Mouse (Mus musculus) embryonic facial prominence, embryonic 15.5 days (tissue): ENCODE data around the gene Trim2. TPM values are rescaled to one million over a fixed set of nuclear protein-coding genes. Genes with fewer than 3 reads are reported as not detected.

Source experiments
- ATAC-seq: fragments of 200-750 bp; cut with Nextera tagmentation; 2 replicates; pipeline ENCODE4 v1.8.0; 2017; ENCODE audit warnings: low read depth, moderate TSS enrichment; ENCODE audit not compliant: insufficient number of reproducible peaks, low FRiP score, low TSS enrichment
- H3K27ac ChIP-seq: fragments of 300-500 bp; sonication (generic); replicated peaks from 2 replicates; pipeline ENCODE4 v1.5.1; 2015; ENCODE audit warnings: mild to moderate bottlenecking, inconsistent platforms
- H3K27me3 ChIP-seq: fragments of 300-500 bp; sonication (generic); 2 replicates; pipeline ENCODE4 v1.6.1; 2015; ENCODE audit warnings: inconsistent platforms
- H3K36me3 ChIP-seq: fragments of 300-500 bp; sonication (generic); 2 replicates; pipeline ENCODE4 v1.6.1; 2015; ENCODE audit warnings: mild to moderate bottlenecking, inconsistent platforms
- H3K4me1 ChIP-seq: fragments of 300-500 bp; sonication (generic); 2 replicates; pipeline ENCODE4 v1.6.1; 2015; ENCODE audit warnings: inconsistent platforms
- H3K4me2 ChIP-seq: fragments of 300-500 bp; sonication (generic); replicated peaks from 2 replicates; pipeline ENCODE4 v1.6.1; 2015; ENCODE audit warnings: mild to moderate bottlenecking, inconsistent platforms
- H3K4me3 ChIP-seq: fragments of 300-500 bp; sonication (generic); replicated peaks from 2 replicates; pipeline ENCODE4 v1.5.1; 2015; ENCODE audit warnings: mild to moderate bottlenecking, inconsistent platforms
- H3K9ac ChIP-seq: fragments of 300-500 bp; sonication (generic); 2 replicates; pipeline ENCODE4 v1.6.1; 2015; ENCODE audit warnings: inconsistent platforms
- H3K9me3 ChIP-seq: fragments of 300-500 bp; sonication (generic); replicated peaks from 2 replicates; pipeline ENCODE4 v1.6.1; 2016; ENCODE audit warnings: inconsistent platforms
- WGBS: fragments of 180-500 bp; shearing (Covaris S2); methylation state at CpG from one replicate; pipeline ENCODE4 v1.1.7; 2015; 5-methylcytosine and 5-hydroxymethylcytosine counted together
- polyA plus RNA-seq: library from polyadenylated mRNA; unstranded; fragments of >200 nt; fragmentation: Nextera tagmentation; extraction: Ambion mirVana; gene quantifications from 2 replicates; pipeline ENCODE4 v1.2.1, GENCODE M21; 2015

Gene Trim2
- polyA plus RNA-seq, 1 experiment from 2014 or later = 31.0 TPM

- no peak for ATAC-seq
- H3K9me3 ChIP-seq = no peaks in the 10 kb centered on the region
- H3K4me3 ChIP-seq = no peak overlapping the region
- H3K36me3 ChIP-seq = no peaks in the 10 kb centered on the region
- no peak overlapping the region for H3K4me2 ChIP-seq
- H3K27ac ChIP-seq = no peak overlapping the region
- no peak overlapping the region for H3K9ac ChIP-seq
- 34% methylated on average over 4 of the region's 4 CpGs for WGBS
- H3K4me1 ChIP-seq = 0 out of 2 replicates have a peak, but pooled peaks cover 3% of the 10 kb centered on the region
- H3K27me3 ChIP-seq = no peaks in the 10 kb centered on the region
Observed at GRCm38 (mm10) chr3:84157011-84157410, 149.7 kb downstream of the Trim2 start.

GRCm38 (mm10) chr3:84156105-84156504, 150.6 kb downstream of the Trim2 start:
- Histone ChIP-seq H3K27ac (peak overlapping the region; percentile 81), H3K4me1 (0 out of 2 replicates have a peak, but pooled peaks cover 3% of the 10 kb centered on the region), H3K27me3 (no peaks in the 10 kb centered on the region), H3K4me2 (peak overlapping the region; percentile 98), H3K9ac (no peak overlapping the region), H3K36me3 (no peaks in the 10 kb centered on the region), H3K4me3 (peak overlapping the region; percentile 65), H3K9me3 (no peaks in the 10 kb centered on the region)
- no peak for ATAC-seq
- 25% methylated on average over 6 of the region's 6 CpGs for WGBS

GRCm38 (mm10) chr3:84155558-84156006, 151.1 kb downstream of the Trim2 start, which contains the start of gene Mnd1:
Gene Mnd1 (minus strand): TSS chr3:84155786.
- peak; percentile 98 for ATAC-seq
- no peaks in the 10 kb centered on the region for H3K27me3 ChIP-seq
- H3K4me2 ChIP-seq = peak within 1 kb of the TSS; percentile 98
- peak within 1 kb of the TSS; percentile 57 for H3K9ac ChIP-seq
- H3K4me1 ChIP-seq = 0 out of 2 replicates have a peak, but pooled peaks cover 3% of the 10 kb centered on the region
- under 1% methylated on average over 29 of the region's 29 CpGs for WGBS
- peak within 1 kb of the TSS; percentile 81 for H3K27ac ChIP-seq
- H3K4me3 ChIP-seq = peak within 1 kb of the TSS; percentile 65
- H3K9me3 ChIP-seq = no peaks in the 10 kb centered on the region
- no peaks in the 10 kb centered on the region for H3K36me3 ChIP-seq

GRCm38 (mm10) chr3:84155146-84155545, 151.5 kb downstream of the Trim2 start:
- no peaks in the 10 kb centered on the region for H3K36me3 ChIP-seq
- H3K4me2 ChIP-seq = peak overlapping the region; percentile 98
- H3K4me1 ChIP-seq = 0 out of 2 replicates have a peak, but pooled peaks cover 3% of the 10 kb centered on the region
- no peaks in the 10 kb centered on the region for H3K9me3 ChIP-seq
- H3K4me3 ChIP-seq = peak overlapping the region; percentile 65
- H3K27ac ChIP-seq = peak overlapping the region; percentile 81
- no peaks in the 10 kb centered on the region for H3K27me3 ChIP-seq
- peak overlapping the region; percentile 57 for H3K9ac ChIP-seq
- WGBS = under 1% methylated on average over 27 of the region's 27 CpGs
- ATAC-seq = peak; percentile 1; the same call in 1 of the 2 replicates

GRCm38 (mm10) chr3:84154721-84155141, 151.9 kb downstream of the Trim2 start:
- Histone ChIP-seq H3K4me1 (0 out of 2 replicates have a peak, but pooled peaks cover 3% of the 10 kb centered on the region), H3K36me3 (no peaks in the 10 kb centered on the region), H3K9ac (no peak overlapping the region), H3K9me3 (no peaks in the 10 kb centered on the region), H3K27ac (no peak overlapping the region), H3K4me3 (peak overlapping the region; percentile 65), H3K4me2 (peak overlapping the region; percentile 98), H3K27me3 (no peaks in the 10 kb centered on the region)
- 12% methylated on average over 12 of the region's 12 CpGs for WGBS
- ATAC-seq = no peak

GRCm38 (mm10) chr3:84149831-84150230, 156.8 kb downstream of the Trim2 start:
- 95% methylated on average over 3 of the region's 3 CpGs for WGBS
- Histone ChIP-seq H3K27ac (no peak overlapping the region), H3K9me3 (no peaks in the 10 kb centered on the region), H3K27me3 (no peaks in the 10 kb centered on the region), H3K4me2 (no peak overlapping the region), H3K9ac (no peak overlapping the region), H3K4me1 (no peaks in the 10 kb centered on the region), H3K4me3 (no peak overlapping the region), H3K36me3 (no peaks in the 10 kb centered on the region)
- ATAC-seq = no peak

- no peaks in the 10 kb centered on the region for H3K36me3 ChIP-seq
- peaks cover 5% of the 10 kb centered on the region for H3K4me1 ChIP-seq
- no peak overlapping the region for H3K4me3 ChIP-seq
- ATAC-seq = no peak
- no peak overlapping the region for H3K9ac ChIP-seq
- H3K27me3 ChIP-seq = no peaks in the 10 kb centered on the region
- no peak overlapping the region for H3K4me2 ChIP-seq
- WGBS = 43% methylated on average over 7 of the region's 7 CpGs
- H3K9me3 ChIP-seq = no peaks in the 10 kb centered on the region
- H3K27ac ChIP-seq = no peak overlapping the region
Observed at GRCm38 (mm10) chr3:84140947-84141346, 165.7 kb downstream of the Trim2 start.

GRCm38 (mm10) chr3:84136509-84136908, 170.2 kb downstream of the Trim2 start:
- 69% methylated on average over 7 of the region's 7 CpGs for WGBS
- no peak overlapping the region for H3K9ac ChIP-seq
- no peak overlapping the region for H3K4me3 ChIP-seq
- no peaks in the 10 kb centered on the region for H3K27me3 ChIP-seq
- no peaks in the 10 kb centered on the region for H3K9me3 ChIP-seq
- no peaks in the 10 kb centered on the region for H3K36me3 ChIP-seq
- no peak overlapping the region for H3K4me2 ChIP-seq
- H3K4me1 ChIP-seq = peaks cover 7% of the 10 kb centered on the region
- no peak for ATAC-seq
- no peak overlapping the region for H3K27ac ChIP-seq

GRCm38 (mm10) chr3:84135933-84136332, 170.7 kb downstream of the Trim2 start:
- H3K4me3 ChIP-seq = no peak overlapping the region
- no peak overlapping the region for H3K9ac ChIP-seq
- H3K9me3 ChIP-seq = no peaks in the 10 kb centered on the region
- no peak overlapping the region for H3K4me2 ChIP-seq
- 65% methylated on average over 6 of the region's 6 CpGs for WGBS
- no peak for ATAC-seq
- peaks cover 5% of the 10 kb centered on the region for H3K4me1 ChIP-seq
- H3K27ac ChIP-seq = no peak overlapping the region
- no peaks in the 10 kb centered on the region for H3K27me3 ChIP-seq
- no peaks in the 10 kb centered on the region for H3K36me3 ChIP-seq

GRCm38 (mm10) chr3:84135387-84135786, 171.3 kb downstream of the Trim2 start:
- Histone ChIP-seq H3K4me2 (no peak overlapping the region), H3K27me3 (no peaks in the 10 kb centered on the region), H3K4me3 (no peak overlapping the region), H3K9me3 (no peaks in the 10 kb centered on the region), H3K36me3 (no peaks in the 10 kb centered on the region), H3K4me1 (0 out of 2 replicates have a peak, but pooled peaks cover 3% of the 10 kb centered on the region), H3K27ac (no peak overlapping the region), H3K9ac (no peak overlapping the region)
- WGBS = 51% methylated on average over 9 of the region's 9 CpGs
- ATAC-seq = no peak

- H3K4me3 ChIP-seq = no peak overlapping the region
- no peak overlapping the region for H3K4me2 ChIP-seq
- no peaks in the 10 kb centered on the region for H3K27me3 ChIP-seq
- no peaks in the 10 kb centered on the region for H3K9me3 ChIP-seq
- H3K27ac ChIP-seq = no peak overlapping the region
- no peak for ATAC-seq
- 77% methylated on average over 3 of the region's 3 CpGs for WGBS
- no peaks in the 10 kb centered on the region for H3K36me3 ChIP-seq
- H3K4me1 ChIP-seq = peaks cover 14% of the 10 kb centered on the region
- H3K9ac ChIP-seq = no peak overlapping the region
Observed at GRCm38 (mm10) chr3:84131369-84131768, 175.3 kb downstream of the Trim2 start.

GRCm38 (mm10) chr3:84130776-84131175, 175.9 kb downstream of the Trim2 start:
- Histone ChIP-seq H3K4me2 (no peak overlapping the region), H3K4me1 (peaks cover 17% of the 10 kb centered on the region), H3K27ac (no peak overlapping the region), H3K9me3 (no peaks in the 10 kb centered on the region), H3K9ac (no peak overlapping the region), H3K36me3 (no peaks in the 10 kb centered on the region), H3K4me3 (no peak overlapping the region), H3K27me3 (no peaks in the 10 kb centered on the region)
- ATAC-seq = no peak
- 50% methylated on average over 5 of the region's 5 CpGs for WGBS
